9 mouse cellular contexts compared by ENCODE assay signal in the genomic region with DNA sequence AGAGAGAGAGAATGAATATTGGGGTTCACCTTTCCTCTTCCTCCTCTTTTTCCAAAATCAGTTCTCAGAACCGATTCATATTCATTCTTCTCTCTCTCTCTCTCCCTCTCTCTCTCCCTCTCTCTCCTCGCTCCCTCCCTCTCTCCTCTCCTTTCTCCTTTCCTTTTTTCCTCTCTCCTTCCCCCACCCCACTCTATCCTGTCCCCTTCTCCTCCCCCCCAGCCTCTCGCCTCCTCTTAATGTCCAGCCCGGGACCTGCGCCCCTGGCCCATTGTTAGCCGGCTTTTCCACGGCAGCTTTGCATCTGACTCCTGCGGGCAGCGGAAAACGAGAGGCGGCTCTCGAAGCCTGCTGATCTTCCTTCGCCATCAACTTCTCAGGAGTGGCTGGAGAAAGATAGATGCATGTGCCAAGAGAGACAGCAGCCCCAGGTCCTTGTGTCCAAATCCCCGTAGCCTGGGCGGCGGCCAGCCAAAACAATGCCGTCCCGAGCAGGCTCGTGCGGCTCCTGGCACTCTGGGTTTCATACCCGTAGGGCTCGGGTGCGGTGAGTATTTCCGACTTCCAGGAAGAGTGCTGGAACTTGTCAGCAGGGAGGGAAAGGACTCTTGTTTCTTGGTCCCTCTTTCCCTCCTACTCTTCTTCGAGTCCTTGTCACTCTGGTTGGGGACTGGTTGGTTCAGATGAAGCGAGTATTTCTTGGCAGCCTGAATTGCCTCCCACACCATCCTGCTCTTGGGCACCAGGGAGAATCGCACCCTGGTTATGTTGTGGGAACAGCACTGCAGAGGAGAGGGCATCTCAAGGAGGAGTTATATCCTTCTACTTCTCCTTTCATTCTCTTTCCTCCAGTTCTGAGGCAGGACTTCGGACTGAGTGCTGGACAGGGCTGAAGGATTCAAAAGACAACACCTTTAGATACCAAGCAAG. TPM values are rescaled to one million over a fixed set of nuclear protein-coding genes. Genes with fewer than 3 reads are reported as not detected.
DNase-seq lines count a peak whose midpoint lies in the region; ATAC-seq and TF ChIP-seq lines count a peak whose summit lies in the region.
"Had no signal": no experiment of that assay in that cellular context is flagged by ENCODE, and none has a peak within 500 bp of the region (broad histone marks: within the 10 kb centered on the region; RNA-seq: fewer than 3 reads in every experiment).

No protein-coding gene starts in this region.

- H3K4me3 ChIP-seq in forebrain, postnatal 0 days (ENCODE audit: low read depth, low read length) = no peak overlapping the region
- no peak overlapping the region for H3K4me3 ChIP-seq in forebrain, embryonic 14.5 days (ENCODE audit: low read depth, low read length)
- H3K4me3 ChIP-seq in intestine, postnatal 0 days (ENCODE audit: low read depth, low read length) = peak overlapping the region; percentile 47
- peak overlapping the region; percentile 58 for H3K4me3 ChIP-seq in lung, embryonic 16.5 days (ENCODE audit: low read length)

- no peak overlapping the region for H3K9ac ChIP-seq in forebrain, postnatal 0 days
- H3K9ac ChIP-seq in forebrain, embryonic 14.5 days (ENCODE audit: low read length) = no peak overlapping the region
- H3K9ac ChIP-seq in intestine, postnatal 0 days (ENCODE audit: low read depth, low read length) = peak overlapping the region; percentile 71
- H3K9ac ChIP-seq in lung, embryonic 16.5 days (ENCODE audit: low read length) = peak overlapping the region; percentile 80

- H3K27me3 ChIP-seq in forebrain, postnatal 0 days (ENCODE audit: insufficient read depth, low read length) = peaks cover 89% of the 10 kb centered on the region
- peaks cover 92% of the 10 kb centered on the region for H3K27me3 ChIP-seq in forebrain, embryonic 14.5 days (replicated peaks; ENCODE audit: control insufficient read depth, insufficient read depth, low read length)
- H3K27me3 ChIP-seq in intestine, postnatal 0 days (replicated peaks; ENCODE audit: control insufficient read depth, insufficient read depth, low read length) = peaks cover 24% of the 10 kb centered on the region
- H3K27me3 ChIP-seq in lung, embryonic 16.5 days (ENCODE audit: control insufficient read depth, insufficient read depth, low read depth, low read length) = peaks cover 24% of the 10 kb centered on the region

- H3K4me1 ChIP-seq in forebrain, postnatal 0 days (ENCODE audit: insufficient read depth) = no peaks in the 10 kb centered on the region
- no peaks in the 10 kb centered on the region for H3K4me1 ChIP-seq in forebrain, embryonic 14.5 days (ENCODE audit: control insufficient read depth, insufficient read depth, low read length)
- no peaks in the 10 kb centered on the region for H3K4me1 ChIP-seq in intestine, postnatal 0 days (replicated peaks; ENCODE audit: control insufficient read depth, insufficient read depth, low read length)
- H3K4me1 ChIP-seq in lung, embryonic 16.5 days (replicated peaks; ENCODE audit: control insufficient read depth, insufficient read depth, low read length) = peaks cover 12% of the 10 kb centered on the region

- intact Hi-C loops in left cerebral cortex, postnatal 14 days (cut with DNase I) = loop anchor here (5.0 to 10.0 kb wide), 2 partner anchors 149 to 988 kb away; a partner anchor contains a TSS

- H3K36me3 ChIP-seq in forebrain, postnatal 0 days (ENCODE audit: insufficient read depth) = no peaks in the 10 kb centered on the region
- H3K36me3 ChIP-seq in forebrain, embryonic 14.5 days (ENCODE audit: control insufficient read depth, insufficient read depth, low read length) = no peaks in the 10 kb centered on the region
- H3K36me3 ChIP-seq in intestine, postnatal 0 days (ENCODE audit: control insufficient read depth, insufficient read depth) = no peaks in the 10 kb centered on the region; the same call in 1 of the 2 replicates
- no peaks in the 10 kb centered on the region for H3K36me3 ChIP-seq in lung, embryonic 16.5 days (ENCODE audit: control insufficient read depth, insufficient read depth, low read length)

- DNase-seq in forebrain, postnatal 0 days = peak; percentile 1
- DNase-seq in forebrain, embryonic 14.5 days (ENCODE audit: low spot score) = no peak
- DNase-seq in embryo, embryonic 11 days = peak; percentile 62
- DNase-seq in B cell, adult 2 months = no peak
- no peak for DNase-seq in thymus, postnatal 14 days
- DNase-seq in left cerebral cortex, postnatal 14 days (ENCODE audit: low spot score in 2 of 2) = no peak

- no peak overlapping the region for H3K27ac ChIP-seq in forebrain, postnatal 0 days (ENCODE audit: low read depth, low read length)
- H3K27ac ChIP-seq in forebrain, embryonic 14.5 days (ENCODE audit: low read depth, low read length) = no peak overlapping the region
- peak overlapping the region; percentile 73 for H3K27ac ChIP-seq in intestine, postnatal 0 days (ENCODE audit: low read depth, low read length)
- H3K27ac ChIP-seq in lung, embryonic 16.5 days (ENCODE audit: low read length) = peak overlapping the region; percentile 96

- H3K4me2 ChIP-seq in forebrain, postnatal 0 days (ENCODE audit: low read depth) = no peak overlapping the region
- no peak overlapping the region for H3K4me2 ChIP-seq in forebrain, embryonic 14.5 days (ENCODE audit: low read length)
- peak overlapping the region; percentile 63 for H3K4me2 ChIP-seq in intestine, postnatal 0 days (replicated peaks; ENCODE audit: low read depth)
- peak overlapping the region; percentile 96 for H3K4me2 ChIP-seq in lung, embryonic 16.5 days (ENCODE audit: low read depth, low read length)

- H3K9me3 ChIP-seq in forebrain, postnatal 0 days (ENCODE audit: low read length) = no peaks in the 10 kb centered on the region
- no peaks in the 10 kb centered on the region for H3K9me3 ChIP-seq in forebrain, embryonic 14.5 days (replicated peaks; ENCODE audit: control insufficient read depth, low read length)
- H3K9me3 ChIP-seq in intestine, postnatal 0 days (ENCODE audit: control insufficient read depth) = no peaks in the 10 kb centered on the region
- no peaks in the 10 kb centered on the region for H3K9me3 ChIP-seq in lung, embryonic 16.5 days (ENCODE audit: control insufficient read depth, low read length)

- no peak for ATAC-seq in forebrain, postnatal 0 days
- no peak for ATAC-seq in forebrain, embryonic 14.5 days
- no peak for ATAC-seq in intestine, postnatal 0 days
- no peak for ATAC-seq in lung, embryonic 16.5 days (ENCODE audit: low read depth)

- TF ChIP-seq CTCF in forebrain, postnatal 0 days (IDR thresholded peaks at IDR 0.05; ENCODE audit: low read depth) = no peak
- TF ChIP-seq CTCF in intestine, postnatal 0 days (IDR thresholded peaks at IDR 0.05; ENCODE audit: low read depth) = no peak

- 1% methylated on average over 28 of the region's 28 CpGs for WGBS in forebrain, postnatal 0 days
- under 1% methylated on average over 28 of the region's 28 CpGs for WGBS in forebrain, embryonic 14.5 days
- 44% methylated on average over 28 of the region's 28 CpGs for WGBS in intestine, postnatal 0 days
- 3% methylated on average over 28 of the region's 28 CpGs for WGBS in lung, embryonic 16.5 days

RNA-seq across cellular contexts. Expression of a gene that starts 1.1 kb away (rescaled TPM):
- total RNA-seq in forebrain, postnatal 0 days (2014; rRNA removed) = not detected in 2 replicates
- polyA plus RNA-seq in forebrain, postnatal 0 days (2015; fragmentation: Nextera tagmentation; extraction: Ambion mirVana) = not detected in 2 replicates
- polyA plus RNA-seq in forebrain, embryonic 14.5 days (2014; fragmentation: Nextera tagmentation; extraction: Ambion mirVana) = not detected in 2 replicates
- polyA plus RNA-seq in intestine, postnatal 0 days (2015; fragmentation: Nextera tagmentation; extraction: Ambion mirVana) = 3.3 TPM in 2 replicates
- 9.5 and 10.2 TPM in 2 replicates for polyA plus RNA-seq in lung, embryonic 16.5 days (2015; fragmentation: Nextera tagmentation; extraction: Ambion mirVana)
- total RNA-seq in left cerebral cortex, postnatal 14 days (2021) = not detected
- total RNA-seq: left cerebral cortex, adult 18-20 months had no signal

RNA-seq across cellular contexts. Expression of a gene that starts 7.6 kb away (rescaled TPM):
- 0.10 TPM in 1 of 2 replicates, not detected in the other for total RNA-seq in forebrain, postnatal 0 days (2014; rRNA removed)
- not detected in 2 replicates for polyA plus RNA-seq in forebrain, postnatal 0 days (2015; fragmentation: Nextera tagmentation; extraction: Ambion mirVana)
- not detected in 2 replicates for polyA plus RNA-seq in forebrain, embryonic 14.5 days (2014; fragmentation: Nextera tagmentation; extraction: Ambion mirVana)
- 0.37 and 0.52 TPM in 2 replicates for polyA plus RNA-seq in intestine, postnatal 0 days (2015; fragmentation: Nextera tagmentation; extraction: Ambion mirVana)
- polyA plus RNA-seq in lung, embryonic 16.5 days (2015; fragmentation: Nextera tagmentation; extraction: Ambion mirVana) = 1.4 and 1.6 TPM in 2 replicates
- not detected for total RNA-seq in left cerebral cortex, postnatal 14 days (2021)
- total RNA-seq: left cerebral cortex, adult 18-20 months had no signal

RNA-seq across cellular contexts. Expression of a gene that starts 11.6 kb away (rescaled TPM):
- not detected in 2 replicates for total RNA-seq in forebrain, postnatal 0 days (2014; rRNA removed)
- not detected in 2 replicates for polyA plus RNA-seq in forebrain, postnatal 0 days (2015; fragmentation: Nextera tagmentation; extraction: Ambion mirVana)
- polyA plus RNA-seq in forebrain, embryonic 14.5 days (2014; fragmentation: Nextera tagmentation; extraction: Ambion mirVana) = not detected in 2 replicates
- 0.61 and 0.97 TPM in 2 replicates for polyA plus RNA-seq in intestine, postnatal 0 days (2015; fragmentation: Nextera tagmentation; extraction: Ambion mirVana)
- polyA plus RNA-seq in lung, embryonic 16.5 days (2015; fragmentation: Nextera tagmentation; extraction: Ambion mirVana) = 2.4 and 2.5 TPM in 2 replicates
- total RNA-seq in left cerebral cortex, postnatal 14 days (2021) = not detected
- total RNA-seq: left cerebral cortex, adult 18-20 months had no signal

RNA-seq across cellular contexts. Expression of a gene that starts 25.8 kb away (rescaled TPM):
- not detected in 2 replicates for total RNA-seq in forebrain, postnatal 0 days (2014; rRNA removed)
- polyA plus RNA-seq in forebrain, postnatal 0 days (2015; fragmentation: Nextera tagmentation; extraction: Ambion mirVana) = not detected in 2 replicates
- not detected in 2 replicates for polyA plus RNA-seq in forebrain, embryonic 14.5 days (2014; fragmentation: Nextera tagmentation; extraction: Ambion mirVana)
- 3.6 and 4.5 TPM in 2 replicates for polyA plus RNA-seq in intestine, postnatal 0 days (2015; fragmentation: Nextera tagmentation; extraction: Ambion mirVana)
- polyA plus RNA-seq in lung, embryonic 16.5 days (2015; fragmentation: Nextera tagmentation; extraction: Ambion mirVana) = 2.4 and 2.7 TPM in 2 replicates
- not detected for total RNA-seq in left cerebral cortex, postnatal 14 days (2021)
- total RNA-seq: left cerebral cortex, adult 18-20 months had no signal

RNA-seq across cellular contexts. Expression of a gene that starts 38.7 kb away (rescaled TPM):
- not detected in 2 replicates for total RNA-seq in forebrain, postnatal 0 days (2014; rRNA removed)
- not detected in 2 replicates for polyA plus RNA-seq in forebrain, postnatal 0 days (2015; fragmentation: Nextera tagmentation; extraction: Ambion mirVana)
- 0.26 TPM in 1 of 2 replicates, not detected in the other for polyA plus RNA-seq in forebrain, embryonic 14.5 days (2014; fragmentation: Nextera tagmentation; extraction: Ambion mirVana)
- 14.8 and 15.3 TPM in 2 replicates for polyA plus RNA-seq in intestine, postnatal 0 days (2015; fragmentation: Nextera tagmentation; extraction: Ambion mirVana)
- polyA plus RNA-seq in lung, embryonic 16.5 days (2015; fragmentation: Nextera tagmentation; extraction: Ambion mirVana) = 32.3 and 36.3 TPM in 2 replicates
- not detected for total RNA-seq in left cerebral cortex, postnatal 14 days (2021)
- total RNA-seq: left cerebral cortex, adult 18-20 months had no signal

Comparison
In these comparisons a context has a peak if more than half of its experiments do, and no peak if none do; other contexts are left out.
1. DNase-seq: peak in forebrain, postnatal 0 days (single experiment) and embryo, embryonic 11 days (single experiment); none in forebrain, embryonic 14.5 days (single experiment), B cell, adult 2 months (0 of 2), thymus, postnatal 14 days (single experiment) and left cerebral cortex, postnatal 14 days (0 of 2).
2. H3K27ac ChIP-seq: peak in intestine, postnatal 0 days (single experiment) and lung, embryonic 16.5 days (single experiment); none in forebrain, postnatal 0 days (single experiment) and forebrain, embryonic 14.5 days (single experiment).
3. H3K4me2 ChIP-seq: peak in intestine, postnatal 0 days (single experiment) and lung, embryonic 16.5 days (single experiment); none in forebrain, postnatal 0 days (single experiment) and forebrain, embryonic 14.5 days (single experiment).
4. H3K4me3 ChIP-seq: peak in intestine, postnatal 0 days (single experiment) and lung, embryonic 16.5 days (single experiment); none in forebrain, postnatal 0 days (single experiment) and forebrain, embryonic 14.5 days (single experiment).
5. H3K9ac ChIP-seq: peak in intestine, postnatal 0 days (single experiment) and lung, embryonic 16.5 days (single experiment); none in forebrain, postnatal 0 days (single experiment) and forebrain, embryonic 14.5 days (single experiment).